Mouse (Mus musculus) neural tube, embryonic 13.5 days (tissue): ENCODE measurements around the gene Hs1bp3. TPM values are rescaled to one million over a fixed set of nuclear protein-coding genes. Genes with fewer than 3 reads are reported as not detected.

Source experiments
- ATAC-seq: fragments of 200-750 bp; cut with Nextera tagmentation; 2 replicates; pipeline ENCODE4 v1.8.0; 2017; ENCODE audit warnings: low read depth, mild to moderate bottlenecking, moderate TSS enrichment, moderate library complexity
- H3K27ac ChIP-seq: fragments of 300-500 bp; sonication (generic); replicated peaks from 2 replicates; pipeline ENCODE4 v1.5.1; 2015; ENCODE audit warnings: moderate library complexity, mild to moderate bottlenecking, inconsistent platforms
- H3K27me3 ChIP-seq: fragments of 300-500 bp; sonication (generic); 2 replicates; pipeline ENCODE4 v1.6.1; 2015; ENCODE audit warnings: mild to moderate bottlenecking, inconsistent platforms
- H3K36me3 ChIP-seq: fragments of 300-500 bp; sonication (generic); 2 replicates; pipeline ENCODE4 v1.6.1; 2015; ENCODE audit warnings: mild to moderate bottlenecking, inconsistent platforms
- H3K4me1 ChIP-seq: fragments of 300-500 bp; sonication (generic); replicated peaks from 2 replicates; pipeline ENCODE4 v1.6.1; 2015; ENCODE audit warnings: inconsistent platforms
- H3K4me2 ChIP-seq: fragments of 300-500 bp; sonication (generic); 2 replicates; pipeline ENCODE4 v1.6.1; 2015; ENCODE audit warnings: inconsistent platforms, mild to moderate bottlenecking, moderate library complexity
- H3K4me3 ChIP-seq: fragments of 300-500 bp; sonication (generic); 2 replicates; pipeline ENCODE4 v1.5.1; 2015; ENCODE audit warnings: mild to moderate bottlenecking, inconsistent platforms
- H3K9ac ChIP-seq: fragments of 300-500 bp; sonication (generic); 2 replicates; pipeline ENCODE4 v1.6.1; 2015; ENCODE audit warnings: moderate library complexity, mild to moderate bottlenecking, inconsistent platforms
- H3K9me3 ChIP-seq: fragments of 300-500 bp; sonication (generic); 2 replicates; pipeline ENCODE4 v1.6.1; 2016; ENCODE audit warnings: inconsistent platforms
- WGBS: fragments of 180-500 bp; shearing (Covaris S2); methylation state at CpG from one replicate; pipeline ENCODE4 v1.1.7; 2015; 5-methylcytosine and 5-hydroxymethylcytosine counted together
- polyA plus RNA-seq: library from polyadenylated mRNA; unstranded; fragments of >200 nt; fragmentation: Nextera tagmentation; extraction: Ambion mirVana; gene quantifications from 2 replicates; pipeline ENCODE4 v1.2.1, GENCODE M21; 2015

The Hs1bp3 gene
- polyA plus RNA-seq, 1 experiment from 2014 or later: 11.3 TPM

DNA sequence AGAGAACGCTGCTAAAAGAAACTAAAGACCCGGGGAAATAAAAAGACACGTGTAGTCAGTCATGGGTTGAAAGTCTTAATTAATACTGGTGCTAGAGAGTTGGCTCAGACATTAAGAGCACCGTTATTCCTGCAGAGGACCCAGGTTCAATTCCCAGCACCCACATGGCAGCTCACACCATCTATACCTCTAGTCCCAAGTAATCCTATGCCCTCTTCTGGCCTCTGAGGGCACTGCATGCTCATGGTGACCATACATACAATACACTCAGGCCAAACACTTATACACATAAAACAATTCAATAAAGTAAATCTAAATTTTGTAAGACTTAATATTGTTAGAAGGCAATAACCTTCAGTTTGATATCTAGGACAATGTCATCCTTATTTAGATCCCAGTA lies 41.8 kb downstream of the Hs1bp3 start:
- H3K36me3 ChIP-seq: no peaks in the 10 kb centered on the region
- H3K4me1 ChIP-seq: peaks cover 12% of the 10 kb centered on the region
- no peak overlapping the region for H3K9ac ChIP-seq
- H3K27ac ChIP-seq: no peak overlapping the region
- no peak overlapping the region for H3K4me3 ChIP-seq
- H3K9me3 ChIP-seq: no peaks in the 10 kb centered on the region
- WGBS: 95% methylated on average over 4 of the region's 4 CpGs
- no peaks in the 10 kb centered on the region for H3K27me3 ChIP-seq
- ATAC-seq: no peak
- no peak overlapping the region for H3K4me2 ChIP-seq

DNA sequence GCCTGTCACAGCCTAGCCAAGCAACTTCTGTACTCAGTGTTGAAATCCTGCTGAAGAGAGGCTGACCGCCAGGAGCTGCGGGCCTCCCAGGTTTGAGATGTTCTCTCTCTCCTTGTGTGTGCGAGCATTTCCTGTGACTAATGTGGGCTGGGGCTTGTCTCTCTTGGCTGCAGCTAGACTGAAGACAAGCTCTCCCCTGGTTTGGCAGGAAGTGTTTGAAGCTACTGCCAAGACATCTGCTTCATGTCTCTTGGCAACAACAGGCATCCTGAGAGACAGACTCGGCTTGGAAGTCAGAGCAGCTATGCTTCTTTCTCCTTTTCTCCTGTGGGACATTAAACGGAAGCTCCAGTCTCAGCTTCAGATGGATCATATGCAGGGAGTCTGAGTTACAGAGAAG lies 44.2 kb downstream of the Hs1bp3 start:
- ATAC-seq: peak; percentile 43
- Histone ChIP-seq H3K4me2 (no peak overlapping the region), H3K9ac (no peak overlapping the region), H3K27ac (peak overlapping the region; percentile 46), H3K36me3 (no peaks in the 10 kb centered on the region), H3K4me3 (no peak overlapping the region), H3K4me1 (peaks cover 8% of the 10 kb centered on the region; the same call in 1 of the 2 replicates), H3K27me3 (no peaks in the 10 kb centered on the region), H3K9me3 (no peaks in the 10 kb centered on the region)
- 66% methylated on average over 5 of the region's 5 CpGs for WGBS

- Histone ChIP-seq H3K9me3 (no peaks in the 10 kb centered on the region), H3K4me2 (no peak overlapping the region), H3K4me3 (no peak overlapping the region), H3K36me3 (no peaks in the 10 kb centered on the region), H3K27ac (peak overlapping the region; percentile 46; the same call in 1 of the 2 replicates), H3K4me1 (peaks cover 8% of the 10 kb centered on the region; the same call in 1 of the 2 replicates), H3K27me3 (no peaks in the 10 kb centered on the region), H3K9ac (no peak overlapping the region)
- WGBS: 82% methylated on average over 5 of the region's 5 CpGs
- ATAC-seq: no peak
These were observed 45.2 kb downstream of the Hs1bp3 start for GRCm38 (mm10) chr12:8358344-8358966.

GRCm38 (mm10) chr12:8359418-8360112 lies 46.3 kb downstream of the Hs1bp3 start:
- Histone ChIP-seq H3K27ac (no peak overlapping the region), H3K9me3 (no peaks in the 10 kb centered on the region), H3K4me3 (no peak overlapping the region), H3K9ac (no peak overlapping the region), H3K4me2 (no peak overlapping the region), H3K36me3 (no peaks in the 10 kb centered on the region), H3K27me3 (no peaks in the 10 kb centered on the region), H3K4me1 (peaks cover 18% of the 10 kb centered on the region)
- 91% methylated on average over 3 of the region's 3 CpGs for WGBS
- no peak for ATAC-seq

DNA sequence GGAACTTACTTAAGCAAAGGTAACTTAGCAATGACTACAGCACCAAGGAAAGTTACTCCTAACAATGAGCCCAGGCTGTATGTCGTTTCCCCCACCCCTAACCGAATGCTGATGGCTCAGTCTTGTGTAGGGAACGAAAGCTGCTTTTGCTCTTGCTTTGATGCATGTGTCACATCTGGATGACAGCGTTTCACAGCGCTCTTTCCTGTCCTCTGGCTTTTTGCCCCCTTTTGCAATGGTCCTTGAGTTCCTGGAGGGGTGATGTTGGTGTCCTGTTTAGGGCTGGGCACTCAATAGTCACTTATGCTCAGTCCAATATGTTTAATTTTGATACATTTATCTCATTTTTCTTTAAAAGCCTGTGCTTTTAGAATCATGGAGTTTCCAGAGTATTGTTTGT lies 48.6 kb downstream of the Hs1bp3 start:
- no peaks in the 10 kb centered on the region for H3K27me3 ChIP-seq
- H3K9me3 ChIP-seq: no peaks in the 10 kb centered on the region
- H3K9ac ChIP-seq: no peak overlapping the region
- H3K4me3 ChIP-seq: no peak overlapping the region
- peaks cover 20% of the 10 kb centered on the region for H3K4me1 ChIP-seq
- no peak for ATAC-seq
- no peak overlapping the region for H3K27ac ChIP-seq
- no peaks in the 10 kb centered on the region for H3K36me3 ChIP-seq
- H3K4me2 ChIP-seq: no peak overlapping the region
- WGBS: 68% methylated on average over 5 of the region's 5 CpGs

DNA sequence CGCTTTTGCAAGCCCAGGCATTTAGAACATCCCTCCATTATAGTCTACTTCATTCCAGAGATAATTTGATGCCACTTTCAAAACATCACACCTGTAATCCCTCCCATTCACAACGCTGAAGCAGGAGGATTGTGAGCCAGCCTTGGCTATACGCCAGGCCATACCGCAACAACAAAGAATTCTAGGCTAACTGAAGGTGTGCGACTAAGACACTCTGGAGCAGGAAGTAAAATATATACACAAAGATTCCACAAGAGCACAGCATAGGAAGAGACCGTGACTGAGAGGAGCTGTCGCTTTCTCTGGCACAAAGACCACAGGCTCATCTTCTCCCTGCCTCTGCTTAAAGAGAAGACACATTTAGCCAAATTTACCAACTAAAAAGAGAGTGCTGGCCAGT lies 49.2 kb downstream of the Hs1bp3 start:
- Histone ChIP-seq H3K4me3 (no peak overlapping the region), H3K4me1 (peaks cover 20% of the 10 kb centered on the region), H3K27me3 (no peaks in the 10 kb centered on the region), H3K4me2 (no peak overlapping the region), H3K9me3 (no peaks in the 10 kb centered on the region), H3K27ac (no peak overlapping the region), H3K36me3 (no peaks in the 10 kb centered on the region), H3K9ac (no peak overlapping the region)
- 86% methylated on average over 7 of the region's 7 CpGs for WGBS
- no peak for ATAC-seq

GRCm38 (mm10) chr12:8364321-8364838 lies 51.1 kb downstream of the Hs1bp3 start:
- Histone ChIP-seq H3K27ac (no peak overlapping the region; the same call in 1 of the 2 replicates), H3K9ac (no peak overlapping the region)

DNA sequence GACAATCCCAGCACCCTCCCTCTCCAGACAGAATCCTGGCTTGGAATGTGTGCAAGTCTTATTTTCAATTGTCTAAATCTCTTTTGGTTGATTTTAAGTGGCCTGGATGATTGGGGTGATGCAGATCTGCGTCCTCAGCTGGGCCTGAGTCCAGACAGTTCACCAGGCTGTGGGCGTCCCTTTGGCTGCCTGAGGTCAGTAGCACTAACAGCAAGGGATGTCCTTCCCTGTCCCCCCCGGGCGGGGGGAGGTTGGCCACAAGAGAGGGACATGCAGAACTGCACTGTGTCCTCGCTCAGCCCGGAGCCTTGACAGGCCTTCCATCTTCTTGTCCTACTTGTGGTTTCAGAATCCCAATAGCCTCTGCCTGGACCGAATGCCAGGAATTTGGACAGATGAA lies 52.1 kb downstream of the Hs1bp3 start:
- H3K27me3 ChIP-seq: no peaks in the 10 kb centered on the region
- H3K36me3 ChIP-seq: no peaks in the 10 kb centered on the region
- WGBS: 35% methylated on average over 7 of the region's 7 CpGs
- H3K4me2 ChIP-seq: no peak overlapping the region
- H3K27ac ChIP-seq: no peak overlapping the region
- no peak overlapping the region for H3K9ac ChIP-seq
- no peak overlapping the region for H3K4me3 ChIP-seq
- H3K4me1 ChIP-seq: peaks cover 13% of the 10 kb centered on the region
- 0 out of 2 replicates have a peak, but pooled peaks have one; percentile 6 for ATAC-seq
- no peaks in the 10 kb centered on the region for H3K9me3 ChIP-seq

More at GRCm38 (mm10) chr12:8364321-8364838, 51.1 kb downstream of the Hs1bp3 start:
- H3K4me2 ChIP-seq: no peak overlapping the region
- peaks cover 13% of the 10 kb centered on the region for H3K4me1 ChIP-seq
- peak; percentile 74 for ATAC-seq
- no peaks in the 10 kb centered on the region for H3K9me3 ChIP-seq
- H3K36me3 ChIP-seq: no peaks in the 10 kb centered on the region
- no peak overlapping the region for H3K4me3 ChIP-seq
- H3K27me3 ChIP-seq: no peaks in the 10 kb centered on the region
- WGBS: 5% methylated on average over 6 of the region's 6 CpGs

GRCm38 (mm10) chr12:8365905-8366576 lies 52.8 kb downstream of the Hs1bp3 start:
- WGBS: 79% methylated on average over 5 of the region's 5 CpGs
- Histone ChIP-seq H3K9me3 (no peaks in the 10 kb centered on the region), H3K9ac (no peak overlapping the region), H3K36me3 (no peaks in the 10 kb centered on the region), H3K27ac (no peak overlapping the region), H3K4me1 (peaks cover 13% of the 10 kb centered on the region), H3K4me3 (no peak overlapping the region), H3K4me2 (no peak overlapping the region), H3K27me3 (no peaks in the 10 kb centered on the region)
- no peak for ATAC-seq

- no peaks in the 10 kb centered on the region for H3K36me3 ChIP-seq
- ATAC-seq: no peak
- H3K27ac ChIP-seq: no peak overlapping the region
- H3K27me3 ChIP-seq: no peaks in the 10 kb centered on the region
- no peak overlapping the region for H3K4me2 ChIP-seq
- H3K4me3 ChIP-seq: no peak overlapping the region
- 71% methylated on average over 3 of the region's 3 CpGs for WGBS
- no peaks in the 10 kb centered on the region for H3K9me3 ChIP-seq
- peaks cover 13% of the 10 kb centered on the region for H3K4me1 ChIP-seq
- H3K9ac ChIP-seq: no peak overlapping the region
These were observed 53.5 kb downstream of the Hs1bp3 start for GRCm38 (mm10) chr12:8366688-8367087.

DNA sequence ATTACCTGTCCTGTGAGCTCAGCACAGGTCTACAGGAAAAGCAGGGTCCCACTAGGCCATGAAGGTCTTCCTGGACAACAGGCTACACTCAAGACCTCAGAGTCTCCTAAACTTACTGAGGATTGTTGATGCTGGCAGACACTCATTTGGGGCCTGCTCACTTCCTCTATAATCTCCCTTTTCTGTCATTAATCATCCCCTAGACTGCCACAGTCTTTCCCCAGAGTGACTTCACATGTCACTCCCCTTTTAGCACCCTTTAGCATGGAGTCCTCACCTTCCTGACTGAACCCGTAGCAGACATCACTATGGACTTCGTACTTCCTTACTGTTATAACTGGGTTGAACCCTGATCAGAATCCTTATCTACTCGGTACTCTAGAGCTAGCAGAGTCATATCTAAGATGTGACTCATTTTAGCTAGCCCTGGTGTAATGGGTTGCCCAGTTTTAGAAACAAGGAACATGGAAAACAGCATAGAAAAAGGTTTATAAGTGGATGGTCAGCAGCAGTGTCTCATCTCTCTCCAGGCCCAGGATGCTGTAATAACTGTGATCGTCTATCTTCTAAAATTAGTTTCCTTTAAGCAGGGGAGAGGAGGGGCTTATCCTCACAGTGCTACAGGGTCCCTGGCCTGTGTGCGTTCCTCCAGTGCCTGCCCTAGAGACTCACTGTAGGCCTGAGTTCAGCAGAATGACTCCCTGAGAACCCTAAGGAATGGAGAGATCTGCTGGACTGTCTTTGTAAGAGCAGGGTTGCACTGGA lies 58.7 kb downstream of the Hs1bp3 start:
- 75% methylated on average over 5 of the region's 5 CpGs for WGBS
- ATAC-seq: no peak
- H3K9me3 ChIP-seq: no peaks in the 10 kb centered on the region

More for the DNA sequence above, 58.7 kb downstream of the Hs1bp3 start:
- Histone ChIP-seq H3K4me1 (no peaks in the 10 kb centered on the region), H3K36me3 (no peaks in the 10 kb centered on the region), H3K9ac (no peak overlapping the region), H3K4me3 (no peak overlapping the region), H3K27me3 (no peaks in the 10 kb centered on the region), H3K4me2 (no peak overlapping the region), H3K27ac (no peak overlapping the region)
